Mouse (Mus musculus): ENCODE data around the gene Gm15446.
"Not testable (repeated sequence)": the region's sequence is repeated elsewhere in the genome, so short reads cannot be mapped to it uniquely, and the experiment has no call there.

The Gm15446 gene

GRCm38 (mm10) chr5:109923261-109924071 lies at the start of gene Gm15446:
TSS of gene Gm15446 (plus strand) at chr5:109923400.
- DNase-seq (ENCODE audit: low spot score), result peak; percentile 84

- not testable (repeated sequence) for DNase-seq (ENCODE audit: low spot score)
Measured at GRCm38 (mm10) chr5:109924129-109924528, 929 bp downstream of the Gm15446 start.

GRCm38 (mm10) chr5:109924936-109925335 lies 1.7 kb downstream of the Gm15446 start:
- DNase-seq (ENCODE audit: low spot score), result no peak

- no peak for DNase-seq (ENCODE audit: low spot score)
Measured at GRCm38 (mm10) chr5:109950281-109950680, 27.1 kb downstream of the Gm15446 start.

GRCm38 (mm10) chr5:109980743-109981142 lies 57.5 kb downstream of the Gm15446 start:
- DNase-seq (ENCODE audit: low spot score), result not testable (repeated sequence)

Measured in embryo, embryonic 10 days (tissue).